Mouse (Mus musculus) adrenal gland, postnatal 14 days (tissue): Measurements from ENCODE around the gene Adam33. TPM values are rescaled to one million over a fixed set of nuclear protein-coding genes. Genes with fewer than 3 reads are reported as not detected.
"Not testable (repeated sequence)": the region's sequence is repeated elsewhere in the genome, so short reads cannot be mapped to it uniquely, and the experiment has no call there.

ENCODE experiments used
- DNase-seq: peaks from one replicate; pipeline ENCODE4 v3.0.0; 2021; ENCODE audit warnings: mixed read lengths
- total RNA-seq: library from RNA; stranded (reverse); gene quantifications from 2 replicates; pipeline ENCODE4 v1.2.3, GENCODE M21; 2021

Adam33 gene
- total RNA-seq, 1 experiment from 2014 or later, result 4.4 TPM

DNA sequence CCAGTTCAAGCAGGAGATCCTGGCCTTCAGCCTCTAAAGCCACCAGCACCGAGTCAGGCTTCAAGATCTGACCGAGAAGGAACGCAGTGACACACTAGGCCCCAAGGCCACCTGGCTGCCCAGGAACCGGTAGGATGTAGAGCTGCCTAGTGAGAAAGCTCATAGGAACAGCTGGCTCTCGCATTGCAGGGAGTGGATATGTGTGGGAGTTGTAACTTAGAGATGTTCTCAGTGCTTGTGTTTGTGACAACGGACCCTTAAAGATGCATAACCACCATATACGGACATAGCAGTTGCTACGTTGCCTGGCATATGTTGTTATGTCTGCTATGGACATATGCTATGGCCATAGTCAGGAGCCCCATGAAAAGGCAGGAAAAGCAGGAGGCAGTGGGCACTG is 4.9 kb downstream of the Adam33 start:
- no peak for DNase-seq

DNA sequence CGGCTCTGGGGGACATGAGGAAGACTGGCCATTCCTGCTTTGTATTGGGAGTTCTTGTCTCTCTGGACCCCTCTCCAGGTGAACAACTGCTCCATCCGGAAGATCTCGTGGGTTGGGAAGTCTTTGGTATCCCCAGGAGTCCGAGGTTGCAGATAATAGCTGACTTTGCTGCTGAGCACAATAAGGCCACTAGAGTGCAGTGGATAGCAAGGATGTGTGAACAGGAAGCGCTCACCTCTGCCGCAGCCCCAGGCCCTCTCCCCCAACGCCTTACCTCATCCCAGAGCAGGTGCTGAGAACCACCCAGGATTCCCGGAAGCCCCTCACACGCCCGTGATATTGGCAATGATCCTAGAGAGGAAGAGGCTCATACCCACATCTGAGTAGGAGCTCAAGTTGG is 7.4 kb downstream of the Adam33 start:
- DNase-seq, result no peak

DNA sequence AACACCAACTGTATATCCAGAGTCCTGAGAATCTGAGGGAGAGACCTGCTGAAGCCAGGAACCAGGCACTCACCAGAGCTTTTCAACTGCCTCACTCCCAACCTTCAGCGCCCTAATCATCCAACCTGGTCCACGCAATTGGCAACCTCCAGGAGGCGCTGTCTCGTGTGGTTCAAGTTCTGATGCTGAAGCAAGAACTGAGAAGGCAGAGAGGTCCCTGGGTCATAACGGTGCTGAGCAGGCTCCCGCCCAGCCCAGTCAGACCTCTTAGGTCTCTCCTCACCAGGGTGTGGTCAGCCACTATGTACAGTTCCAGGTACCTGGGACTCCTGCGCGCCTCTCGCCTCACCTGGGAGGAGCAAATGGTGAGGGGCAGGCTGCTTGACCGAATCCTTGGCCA is 8.0 kb downstream of the Adam33 start:
- peak; percentile 81 for DNase-seq

DNA sequence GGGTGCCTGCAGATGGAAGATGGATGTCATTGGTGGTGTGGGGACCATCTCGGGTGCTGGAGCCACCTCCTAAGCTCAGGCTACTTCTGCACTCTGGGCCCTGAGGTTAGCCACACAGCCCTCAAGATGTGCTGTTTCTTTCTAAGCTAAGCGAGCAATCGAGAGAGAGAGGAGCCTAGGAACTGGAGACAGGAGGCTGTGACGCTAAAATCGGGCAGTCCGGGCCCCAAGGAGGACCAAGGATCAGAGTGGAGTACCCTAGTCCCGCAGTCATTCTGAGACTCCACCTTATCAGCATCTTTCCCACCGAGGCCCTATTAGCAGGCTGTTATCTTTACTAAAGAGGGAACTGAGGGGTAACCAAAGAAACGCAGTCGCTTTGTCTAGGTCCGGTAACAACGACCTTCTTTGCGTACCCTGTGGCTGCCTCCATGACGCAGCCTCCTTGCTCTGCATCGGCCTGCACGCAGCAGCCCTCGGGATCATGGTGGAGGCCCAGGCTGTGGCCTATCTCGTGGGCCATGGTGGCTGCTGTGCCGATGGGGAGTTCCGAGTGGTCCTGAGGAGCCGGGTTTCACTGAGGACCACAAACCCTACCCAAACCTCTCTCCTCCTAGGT is 8.9 kb downstream of the Adam33 start:
- no peak for DNase-seq

DNA sequence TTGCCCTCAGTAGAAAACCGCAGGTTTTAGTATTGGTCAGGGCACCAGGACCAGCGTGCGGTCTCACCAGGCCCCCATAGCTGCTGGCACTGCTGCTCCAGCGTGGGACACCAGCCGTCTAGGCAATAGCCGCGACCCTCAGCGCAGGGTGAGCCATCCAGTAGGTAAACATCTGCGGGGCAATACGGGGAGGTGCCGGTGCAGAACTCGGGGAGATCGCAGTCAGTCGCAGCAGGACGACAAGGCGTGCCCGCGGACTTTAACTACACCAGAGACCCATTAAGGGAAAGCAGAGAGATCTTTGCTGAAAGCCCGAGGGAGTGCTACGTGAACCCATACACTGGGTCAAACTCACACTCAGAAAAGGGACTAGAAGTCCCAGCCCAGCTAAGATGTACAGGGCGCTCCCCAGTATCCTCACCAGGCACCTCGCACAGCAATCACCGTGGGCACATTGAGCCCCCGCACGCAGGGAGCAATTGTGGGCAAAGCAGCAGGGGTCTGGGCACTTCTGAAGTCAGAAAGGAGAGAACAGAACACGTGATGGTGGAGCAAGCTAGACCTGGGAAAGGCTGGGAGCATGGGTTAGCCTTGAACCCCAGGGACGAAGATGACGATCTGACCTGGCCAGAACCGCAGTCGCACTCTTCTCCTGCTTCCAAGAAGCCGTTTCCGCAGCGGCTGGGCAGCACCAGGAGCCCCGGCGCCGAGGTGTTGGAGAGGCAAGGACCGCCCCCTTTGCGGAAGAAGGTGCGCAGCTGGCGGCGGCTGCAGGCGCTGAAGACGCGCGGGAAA is 9.6 kb downstream of the Adam33 start:
- no peak for DNase-seq

DNA sequence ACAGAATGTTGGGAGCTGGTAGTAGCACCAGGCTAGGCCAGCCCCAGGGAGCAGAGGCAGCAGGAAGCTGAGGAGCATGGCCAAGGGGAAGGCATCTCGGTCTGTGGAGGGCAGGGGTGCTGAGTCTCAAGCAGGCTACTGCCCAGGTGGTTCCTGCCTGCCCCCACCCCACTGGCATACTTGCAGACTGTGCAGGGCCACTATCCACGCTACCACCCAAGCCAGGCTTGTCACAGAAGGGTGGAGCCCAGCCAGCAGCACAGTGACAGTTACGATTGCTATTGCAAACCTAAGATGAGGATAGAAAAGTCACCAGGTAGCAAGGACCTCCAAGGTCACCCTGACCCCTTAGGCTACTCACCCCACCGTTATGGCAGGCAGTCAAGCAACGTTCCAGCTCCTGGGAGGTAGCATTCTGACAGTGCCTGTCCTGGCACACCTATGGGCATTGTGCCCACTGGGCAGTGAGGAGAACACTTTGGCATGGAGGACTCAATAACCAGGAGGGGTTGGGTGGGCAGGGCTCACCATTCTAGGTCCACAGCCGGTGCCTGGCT is 10.7 kb downstream of the Adam33 start:
- DNase-seq, result no peak

DNA sequence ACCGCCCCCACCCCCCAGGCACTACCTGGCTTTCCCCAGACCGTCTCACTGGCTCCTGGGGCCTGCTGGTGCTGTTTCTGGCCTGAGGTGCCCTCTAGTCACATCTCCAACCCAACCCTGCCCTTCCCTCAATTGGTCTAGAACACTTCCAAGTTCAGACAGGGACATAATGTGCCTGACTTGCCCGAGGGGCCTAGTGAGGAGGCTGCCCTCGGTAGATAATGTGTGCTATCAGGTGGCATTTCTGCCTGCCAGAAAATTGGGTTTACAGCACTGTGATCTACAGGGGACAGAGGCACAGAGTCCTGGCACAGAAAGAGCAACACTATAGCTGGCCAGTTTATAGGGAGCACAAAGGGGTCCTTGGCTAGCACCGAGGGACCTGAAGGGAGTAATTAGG is 11.6 kb downstream of the Adam33 start:
- no peak for DNase-seq

DNA sequence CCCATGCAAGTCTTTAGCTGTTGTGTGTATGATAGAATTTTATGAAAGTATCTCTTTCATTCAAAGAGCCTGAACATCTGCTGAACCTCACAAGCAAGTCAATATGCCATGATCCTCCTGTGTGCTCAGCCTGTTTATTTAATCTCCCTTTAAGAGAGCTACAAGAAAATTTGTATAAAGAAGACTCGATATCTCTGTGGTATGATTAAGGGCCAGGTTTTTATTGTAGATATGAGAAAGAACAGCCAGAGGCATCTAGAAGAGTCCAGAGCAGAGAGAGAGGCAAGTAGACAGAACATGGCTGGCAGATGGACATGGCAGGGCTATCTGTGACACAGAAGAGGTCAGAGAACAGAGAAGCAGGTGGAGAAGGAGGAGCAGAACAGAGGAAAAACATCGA is 17.6 kb downstream of the Adam33 start:
- DNase-seq, result no peak

DNA sequence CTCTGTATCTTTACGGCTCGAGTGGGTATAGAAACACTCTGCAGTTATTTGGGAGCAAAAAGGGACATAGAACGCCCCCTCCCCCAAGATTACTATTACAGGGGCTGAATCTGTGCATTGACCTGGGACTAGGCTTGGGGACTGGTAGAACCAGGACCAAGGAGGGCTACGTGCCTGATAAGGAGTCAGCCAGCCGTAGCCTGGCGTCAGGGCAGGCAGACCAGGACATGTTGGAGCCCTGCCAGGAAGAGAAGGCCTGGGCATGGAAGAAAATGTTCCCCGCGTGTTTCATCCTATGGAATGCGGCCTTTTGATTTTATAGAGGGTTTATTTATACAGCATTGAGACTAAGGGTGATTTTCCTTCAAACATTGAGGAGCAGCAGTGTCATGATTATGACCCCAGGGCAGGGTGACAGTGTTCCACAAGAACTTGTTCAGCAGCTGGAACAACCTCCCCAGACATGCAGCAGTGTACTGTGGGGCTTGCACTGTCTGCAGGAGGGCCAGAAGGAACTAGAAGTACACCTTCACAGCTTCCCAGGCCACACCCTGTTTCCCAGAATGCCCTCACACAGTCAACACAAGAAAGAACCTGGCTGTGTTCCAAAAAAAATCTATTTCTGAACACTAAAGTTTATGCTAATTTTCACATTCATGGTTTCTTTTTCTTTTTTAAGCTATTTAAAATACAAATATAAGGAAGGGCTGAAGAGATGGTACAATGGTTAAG is 18.5 kb downstream of the Adam33 start:
- no peak for DNase-seq

DNA sequence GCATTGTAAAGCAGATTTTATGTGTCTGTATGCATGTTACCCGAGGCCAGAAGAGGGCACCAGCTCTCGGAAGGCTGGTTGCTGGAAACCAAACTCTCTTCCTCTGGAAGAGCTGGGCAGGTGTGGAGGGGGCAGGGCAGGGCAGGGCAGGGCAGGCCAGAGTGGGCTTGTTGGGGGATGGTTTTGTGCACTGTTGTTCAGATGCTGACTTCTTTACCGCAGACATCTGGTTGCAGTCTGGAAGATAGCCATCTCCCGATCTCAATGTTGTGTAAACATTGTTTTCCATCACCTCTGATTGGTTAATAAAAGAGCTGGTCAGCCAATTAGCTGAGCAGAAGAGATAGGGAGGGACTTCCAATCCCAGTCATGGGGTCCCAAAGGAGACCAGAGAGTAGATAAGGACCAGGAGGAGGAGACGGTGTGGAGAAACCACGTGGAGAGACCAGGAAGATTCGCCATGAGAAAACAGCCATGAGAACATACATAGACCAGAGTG is 19.2 kb downstream of the Adam33 start:
- DNase-seq, result no peak

DNA sequence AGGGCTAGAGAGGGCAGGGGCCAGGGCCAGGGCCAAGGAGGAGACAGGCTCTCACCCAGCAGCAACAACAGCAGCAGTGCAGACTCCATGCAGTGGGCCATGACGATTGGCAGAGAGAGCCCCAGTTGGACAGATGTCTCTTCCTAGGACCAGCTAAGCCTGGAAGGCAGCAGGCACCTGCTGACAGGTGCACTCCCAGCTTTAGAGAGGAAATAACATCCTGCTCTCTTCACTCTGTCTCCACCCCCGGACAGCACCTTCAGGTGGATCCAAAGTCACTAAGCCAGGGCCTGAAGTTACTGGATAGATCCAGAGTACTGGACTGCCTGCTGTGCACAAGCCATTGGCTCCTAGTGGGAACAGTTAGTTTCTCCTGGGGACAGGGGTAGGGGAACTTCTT is 20.6 kb downstream of the Adam33 start, which contains the start of gene Gfra4:
Gene Gfra4 (minus strand): TSS at position 101 of the 400 bp plus-strand sequence.
- DNase-seq, result no peak

DNA sequence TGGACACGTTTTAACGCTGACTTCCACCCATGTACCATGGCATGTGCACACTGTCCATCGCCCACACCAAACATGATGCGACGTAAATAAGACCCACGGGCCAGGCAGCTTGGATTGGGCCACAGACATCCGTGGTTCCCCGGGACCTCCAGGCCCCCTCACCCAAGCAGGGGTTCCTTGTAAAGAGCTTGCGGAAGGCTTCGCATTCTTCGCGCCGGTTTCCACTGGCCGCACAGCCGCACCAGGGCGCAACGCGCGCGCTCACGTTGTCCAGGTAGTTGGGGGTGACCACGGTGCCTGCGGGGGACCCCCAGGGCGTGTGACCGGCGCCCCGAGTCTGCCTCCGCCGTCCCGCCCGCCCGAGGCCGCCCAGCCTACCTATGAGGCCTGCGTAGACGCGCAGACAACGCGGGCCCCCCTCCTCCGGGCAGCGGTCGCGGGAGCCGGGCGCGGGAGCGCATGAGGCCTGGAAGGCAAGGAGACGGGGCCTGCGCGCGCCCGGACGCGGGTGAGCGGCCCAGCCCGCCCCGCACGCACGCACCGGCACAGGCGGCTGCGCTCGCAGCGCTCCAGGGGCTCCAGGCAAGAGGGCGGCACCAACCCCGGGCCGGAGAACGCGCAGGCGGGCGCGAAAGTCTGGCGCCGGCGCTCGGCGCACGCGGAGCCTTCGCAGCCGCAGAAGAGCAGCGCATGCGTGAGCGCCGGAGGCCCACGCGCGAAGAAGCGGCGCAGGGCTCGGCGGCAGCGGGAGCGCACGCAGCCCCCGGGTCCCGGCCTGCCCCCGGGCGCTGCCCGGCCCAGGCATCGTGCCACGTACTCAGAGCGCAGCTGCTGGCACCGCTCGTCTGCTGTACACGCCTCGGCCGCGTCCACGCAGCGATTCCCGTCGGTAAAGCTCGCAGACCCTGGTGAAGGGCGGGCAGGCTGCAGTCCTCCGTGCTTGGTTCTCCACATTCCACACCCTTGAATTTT is 22.5 kb downstream of the Adam33 start:
- DNase-seq, result peak; percentile 60

DNA sequence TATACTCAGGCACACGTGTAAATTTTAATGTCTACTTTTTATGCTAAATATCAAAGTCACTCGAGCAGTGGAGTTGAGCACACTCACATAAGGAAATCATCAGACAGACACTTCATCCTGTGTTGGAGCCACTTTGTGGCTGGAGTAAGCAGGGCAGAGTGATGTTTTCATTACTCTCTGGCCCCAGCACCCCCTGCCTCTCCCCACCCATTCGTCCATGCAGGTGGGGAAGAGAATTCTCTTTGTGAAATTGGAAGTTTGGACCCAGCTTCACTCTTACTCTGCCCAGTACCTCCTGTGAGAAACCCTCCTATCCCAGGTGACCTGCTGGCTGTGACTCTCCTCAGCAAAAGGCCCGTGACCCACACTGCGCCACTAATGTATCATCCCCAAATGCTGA is 24.9 kb downstream of the Adam33 start:
- DNase-seq, result no peak

DNA sequence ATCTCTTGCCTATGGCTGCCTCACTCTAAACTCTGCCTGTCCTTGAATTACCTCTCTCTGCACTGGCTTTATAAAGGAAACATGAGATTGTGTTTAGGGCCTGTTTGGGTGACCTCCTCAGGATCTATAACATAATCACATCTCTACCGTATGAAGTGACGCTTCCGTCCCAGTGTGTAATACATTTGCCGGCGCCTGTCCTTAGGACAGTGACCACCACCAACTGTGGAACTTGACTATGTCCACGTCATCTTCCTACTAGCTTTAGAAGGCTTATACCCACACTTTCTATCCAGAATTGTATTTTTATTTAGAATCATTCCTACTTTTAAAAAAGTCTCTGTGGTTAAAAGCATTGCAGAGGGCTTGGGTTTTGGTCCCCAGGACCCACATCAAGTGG is 25.4 kb downstream of the Adam33 start:
- DNase-seq, result no peak

DNA sequence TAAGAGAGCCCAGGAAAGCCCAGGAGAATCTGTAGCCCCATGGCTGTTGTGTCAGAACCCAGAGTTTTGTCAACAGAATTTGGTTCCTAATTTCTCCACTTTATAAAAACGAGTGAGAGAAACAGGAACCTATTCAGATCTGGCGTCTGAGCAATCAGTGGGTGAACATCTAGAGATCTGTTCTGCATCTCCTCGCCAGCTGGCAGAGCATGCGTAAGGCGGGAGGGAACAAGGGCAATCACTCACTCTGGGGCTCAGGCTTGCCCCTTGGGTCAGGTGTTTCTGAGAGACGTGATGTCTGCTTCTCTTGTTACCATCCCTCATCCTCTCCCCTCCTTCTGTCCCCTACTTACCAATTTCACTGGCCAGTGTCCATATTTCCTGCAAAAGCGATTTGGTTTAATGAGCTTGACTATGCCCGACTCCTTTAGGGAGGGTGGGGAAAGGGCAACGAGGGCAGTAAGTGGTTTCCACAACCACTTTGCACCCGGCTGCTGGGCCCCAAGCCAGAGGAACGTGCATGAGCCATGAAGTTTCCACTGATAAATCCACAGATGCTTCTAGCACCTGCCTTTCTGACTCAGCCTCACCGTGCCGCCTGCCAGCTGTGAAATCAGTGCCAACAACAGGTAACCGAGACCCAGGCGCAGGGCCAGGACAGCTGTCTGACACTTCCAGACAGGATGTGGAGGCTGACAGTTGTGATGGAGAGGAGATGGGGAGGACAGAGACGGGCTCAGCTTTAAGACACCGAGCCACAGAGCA is 26.2 kb downstream of the Adam33 start:
- peak; percentile 54 for DNase-seq

DNA sequence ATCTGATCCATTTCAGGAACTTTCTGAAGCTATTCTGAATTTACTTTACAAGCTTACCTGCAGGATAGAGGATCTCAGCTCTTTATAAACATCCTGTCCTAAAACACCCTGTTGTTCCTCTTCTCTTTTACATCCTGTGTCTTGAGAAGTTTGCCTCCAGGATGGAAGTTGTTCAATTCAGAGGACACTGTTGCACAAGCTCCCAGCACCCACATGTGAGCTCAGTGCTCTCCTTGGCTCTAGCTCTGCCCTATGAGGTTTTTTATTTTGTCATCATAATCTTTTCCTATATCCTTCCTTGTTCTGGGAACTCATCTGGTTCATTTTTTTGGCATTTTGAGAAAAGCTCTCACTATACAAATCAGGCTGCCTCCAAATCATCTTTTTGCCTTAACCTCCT is 26.9 kb downstream of the Adam33 start:
- DNase-seq, result no peak

DNA sequence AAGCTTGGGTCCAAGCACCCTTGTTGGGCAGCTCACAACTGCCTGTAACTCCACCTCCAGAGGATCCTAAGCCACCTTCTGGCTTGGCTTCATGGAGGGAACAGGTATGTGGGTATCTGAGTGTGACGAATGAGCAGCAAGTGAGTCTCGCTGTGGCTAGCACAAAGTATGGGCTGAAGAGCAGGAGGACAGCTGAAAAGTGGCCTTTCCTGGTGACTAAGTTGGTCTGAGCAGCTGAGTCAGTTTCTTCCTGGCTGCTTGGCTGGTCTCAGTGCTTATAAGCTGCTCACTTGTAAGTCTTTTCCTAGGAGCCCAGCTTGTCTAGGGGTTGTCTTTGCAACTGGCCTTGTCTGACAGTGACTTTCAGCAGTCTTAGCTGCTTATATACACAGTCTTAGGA is 27.3 kb downstream of the Adam33 start:
- no peak for DNase-seq

DNA sequence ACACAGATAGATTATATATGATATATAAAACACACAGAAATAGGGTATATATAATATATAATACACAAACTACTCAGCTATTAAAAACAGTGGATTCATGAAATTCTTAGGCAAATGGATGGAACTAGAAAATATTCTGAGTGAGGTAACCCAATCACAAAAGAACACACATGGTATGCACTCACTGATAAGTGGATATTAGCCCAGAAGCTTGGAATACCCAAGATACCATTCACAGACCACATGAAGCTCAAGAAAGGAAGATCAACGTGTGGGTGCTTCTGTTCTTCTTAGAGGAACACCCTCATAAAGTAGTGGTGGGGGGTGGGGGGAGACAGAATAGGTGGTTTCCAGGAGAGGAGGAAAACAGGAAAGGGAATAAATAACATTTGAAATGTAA is 32.2 kb downstream of the Adam33 start:
- DNase-seq, result not testable (repeated sequence)

DNA sequence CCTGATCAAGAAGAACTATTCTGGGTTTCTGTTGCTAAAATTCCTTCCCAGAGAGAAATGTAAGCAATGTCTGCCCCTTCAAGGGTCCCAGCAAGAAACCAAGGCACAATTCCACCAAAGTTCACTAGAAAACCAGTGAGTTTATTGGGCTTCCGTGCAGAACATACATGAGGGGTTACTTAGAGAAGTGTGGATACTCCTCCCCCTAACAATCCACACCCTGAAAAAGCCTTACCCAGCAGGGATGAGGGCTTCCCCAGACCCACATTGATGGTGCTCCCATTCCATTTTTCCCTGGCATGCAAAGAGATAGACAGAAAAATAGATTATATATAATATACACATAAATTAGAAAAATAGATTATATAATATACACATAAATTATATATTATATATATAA is 32.6 kb downstream of the Adam33 start:
- no peak for DNase-seq

DNA sequence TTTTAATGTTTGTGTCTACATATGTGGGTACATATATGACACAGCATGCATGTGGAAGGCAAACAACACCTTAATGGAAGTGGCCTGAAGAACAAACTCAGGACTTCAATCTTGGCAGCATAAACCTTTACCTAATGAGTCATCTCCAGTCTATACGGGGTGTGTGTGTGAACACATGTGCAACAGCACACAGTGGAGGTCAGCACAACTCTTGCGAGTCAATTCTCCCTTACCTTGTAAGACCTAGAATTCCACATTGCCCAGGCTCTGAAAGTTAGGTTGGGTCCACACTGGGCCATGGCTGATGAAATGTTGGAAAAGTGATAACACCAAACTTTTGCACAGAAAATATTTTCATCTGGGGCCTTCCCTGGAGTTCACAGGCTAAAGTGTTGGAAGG is 33.1 kb downstream of the Adam33 start:
- DNase-seq, result no peak
